Mouse (Mus musculus): ENCODE measurements around the gene Plekhj1. TPM values are rescaled to one million over a fixed set of nuclear protein-coding genes. Genes with fewer than 3 reads are reported as not detected.
A peak's percentile ranks its signal among the peaks of the same experiment; 100 is the strongest.

Plekhj1 gene
- total and polyA plus RNA-seq, 2 experiments: 16.0 to 42.2 TPM

DNA sequence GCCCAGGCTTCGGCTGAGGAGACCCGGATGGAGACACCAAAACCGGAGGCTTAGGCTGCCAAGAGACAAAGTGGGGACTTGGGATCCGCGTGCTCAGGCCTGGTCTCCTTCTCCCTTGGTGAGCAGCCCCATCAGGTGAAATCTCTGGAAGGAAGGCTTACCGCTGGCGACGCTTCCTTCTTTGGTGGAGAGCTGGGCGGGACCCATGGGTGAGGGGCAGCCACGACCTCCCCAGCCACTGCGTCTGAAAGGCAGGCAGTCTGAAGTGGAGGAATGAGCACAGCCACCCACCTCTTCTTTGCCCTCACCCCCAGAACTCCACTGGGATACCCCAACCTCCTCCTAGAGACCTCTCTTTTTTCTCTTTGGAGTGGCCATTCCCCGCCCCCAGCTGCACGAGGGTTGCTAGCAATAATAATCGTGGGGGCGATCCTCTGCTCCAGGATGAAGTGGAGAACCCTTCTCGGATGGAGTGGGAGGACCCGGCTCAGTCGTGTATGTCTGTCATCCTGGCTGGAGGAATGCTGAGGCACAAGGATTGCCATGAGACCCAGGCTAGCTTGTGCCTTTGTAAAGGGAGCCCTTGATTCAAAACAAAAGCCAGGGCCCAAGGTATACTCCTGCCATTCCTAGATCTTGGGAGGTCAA lies 10.7 kb upstream of the Plekhj1 start:
- no peak overlapping the region for H3K9ac ChIP-seq (ENCODE audit: low read depth, low read length)
- no peaks in the 10 kb centered on the region for H3K36me3 ChIP-seq (ENCODE audit: control insufficient read depth, insufficient read depth, low read length)
- no peak for DNase-seq (ENCODE audit: extremely low read depth, low read depth, low spot score)
- TF ChIP-seq POLR2A (IDR thresholded peaks at IDR 0.05; ENCODE audit: extremely low read depth, insufficient read depth, low read length) (no peak), CTCF (IDR thresholded peaks at IDR 0.05; ENCODE audit: low read depth, low read length) (no peak)
- no peaks in the 10 kb centered on the region for H3K79me2 ChIP-seq (ENCODE audit: control insufficient read depth, insufficient read depth, low read length)
- H3K27ac ChIP-seq (replicated peaks; ENCODE audit: insufficient read depth, low read depth, low read length): no peak overlapping the region
- no peaks in the 10 kb centered on the region; the same call in 1 of the 2 replicates for H3K27me3 ChIP-seq (ENCODE audit: control insufficient read depth, insufficient read depth, low read length)
- no peak overlapping the region for H3K4me3 ChIP-seq (ENCODE audit: insufficient read depth, low read depth, low read length)
- H3K4me1 ChIP-seq (ENCODE audit: control insufficient read depth, insufficient read depth, low read length): peaks cover 5% of the 10 kb centered on the region
- WGBS: 33% methylated on average over 18 of the region's 18 CpGs

DNA sequence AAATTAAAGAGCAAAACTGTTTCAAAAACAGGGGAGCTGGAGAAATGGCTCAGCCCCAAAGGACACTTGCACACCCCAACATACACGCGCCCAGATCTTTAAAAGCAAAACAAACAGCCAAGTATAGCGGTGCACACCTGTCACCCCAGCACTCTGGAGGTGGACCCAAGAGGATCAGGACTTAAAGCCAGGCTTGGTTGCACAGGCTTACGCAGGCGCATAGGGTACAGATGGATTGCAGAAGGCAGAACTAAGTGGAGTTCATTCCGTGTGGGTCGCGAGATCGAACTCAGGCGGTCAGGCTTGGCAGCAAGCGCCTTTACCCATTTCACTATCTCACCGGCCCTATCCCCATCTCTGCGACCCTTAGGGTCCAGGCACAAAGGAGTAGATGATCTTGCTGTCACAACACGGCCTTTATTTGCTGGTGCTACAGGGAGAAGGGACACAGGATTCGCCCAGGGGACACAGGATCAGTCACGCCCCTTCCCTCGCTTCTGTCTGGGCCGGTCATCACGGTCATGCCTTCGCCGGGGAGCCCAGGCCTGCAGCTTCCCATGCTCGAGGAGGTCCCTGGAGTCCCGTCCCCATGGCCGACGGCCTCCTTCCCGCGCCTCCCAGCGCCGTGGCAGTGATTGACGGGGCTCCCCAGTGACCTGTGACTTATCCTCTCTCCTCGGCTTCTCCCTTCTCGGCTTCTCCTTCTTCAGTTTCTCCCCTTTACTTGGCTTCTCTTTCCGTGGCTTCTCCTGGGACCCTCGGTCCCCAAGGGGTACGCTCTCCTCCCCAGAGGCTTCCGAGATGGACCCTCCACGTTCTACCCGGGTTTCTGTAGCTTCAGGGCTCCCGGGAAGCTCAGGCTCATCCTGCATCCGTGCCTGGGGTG lies 9.9 kb upstream of the Plekhj1 start:
- Histone ChIP-seq H3K27ac (replicated peaks; ENCODE audit: insufficient read depth, low read depth, low read length) (no peak overlapping the region), H3K4me3 (ENCODE audit: insufficient read depth, low read depth, low read length) (no peak overlapping the region), H3K36me3 (ENCODE audit: control insufficient read depth, insufficient read depth, low read length) (no peaks in the 10 kb centered on the region; the same call in 1 of the 2 replicates), H3K79me2 (ENCODE audit: control insufficient read depth, insufficient read depth, low read length) (no peaks in the 10 kb centered on the region), H3K4me1 (ENCODE audit: control insufficient read depth, insufficient read depth, low read length) (peaks cover 5% of the 10 kb centered on the region), H3K27me3 (ENCODE audit: control insufficient read depth, insufficient read depth, low read length) (no peaks in the 10 kb centered on the region; the same call in 1 of the 2 replicates), H3K9ac (ENCODE audit: low read depth, low read length) (no peak overlapping the region)
- no peak for DNase-seq (ENCODE audit: extremely low read depth, low read depth, low spot score)
- TF ChIP-seq CTCF (IDR thresholded peaks at IDR 0.05; ENCODE audit: low read depth, low read length) (no peak), POLR2A (IDR thresholded peaks at IDR 0.05; ENCODE audit: extremely low read depth, insufficient read depth, low read length) (no peak)
- 28% methylated on average over 40 of the region's 40 CpGs for WGBS

DNA sequence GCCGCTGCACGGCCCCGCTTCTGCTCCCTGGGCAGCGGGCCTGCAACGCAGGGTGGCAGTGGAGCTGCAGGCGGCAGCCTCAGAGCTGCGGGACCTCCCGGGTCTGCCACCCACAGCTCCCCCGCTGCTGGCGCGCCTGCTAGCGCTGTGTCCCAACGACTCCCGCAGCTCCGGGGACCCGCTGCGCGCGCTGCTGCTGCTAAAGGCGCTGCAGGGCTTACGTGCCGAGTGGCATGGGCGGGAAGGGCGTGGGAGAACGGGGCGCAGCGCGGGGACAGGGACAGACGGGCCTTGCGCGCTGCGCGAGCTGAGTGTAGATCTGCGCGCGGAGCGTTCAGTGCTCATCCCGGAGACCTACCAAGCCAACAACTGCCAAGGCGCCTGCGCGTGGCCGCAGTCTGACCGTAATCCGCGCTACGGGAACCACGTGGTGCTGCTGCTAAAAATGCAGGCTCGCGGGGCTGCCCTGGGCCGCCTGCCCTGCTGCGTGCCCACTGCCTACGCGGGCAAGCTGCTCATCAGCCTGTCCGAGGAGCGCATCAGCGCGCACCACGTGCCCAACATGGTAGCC lies 8.7 kb upstream of the Plekhj1 start:
- TF ChIP-seq POLR2A (IDR thresholded peaks at IDR 0.05; ENCODE audit: extremely low read depth, insufficient read depth, low read length) (no peak), CTCF (IDR thresholded peaks at IDR 0.05; ENCODE audit: low read depth, low read length) (no peak)
- Histone ChIP-seq H3K4me3 (ENCODE audit: insufficient read depth, low read depth, low read length) (peak overlapping the region; percentile 50), H3K27me3 (ENCODE audit: control insufficient read depth, insufficient read depth, low read length) (no peaks in the 10 kb centered on the region; the same call in 1 of the 2 replicates), H3K4me1 (ENCODE audit: control insufficient read depth, insufficient read depth, low read length) (peaks cover 5% of the 10 kb centered on the region), H3K9ac (ENCODE audit: low read depth, low read length) (peak overlapping the region; percentile 81), H3K36me3 (ENCODE audit: control insufficient read depth, insufficient read depth, low read length) (peaks cover 2% of the 10 kb centered on the region; the same call in 1 of the 2 replicates), H3K27ac (replicated peaks; ENCODE audit: insufficient read depth, low read depth, low read length) (no peak overlapping the region), H3K79me2 (ENCODE audit: control insufficient read depth, insufficient read depth, low read length) (no peaks in the 10 kb centered on the region)
- 8% methylated on average over 58 of the region's 58 CpGs for WGBS
- peak; percentile 57 for DNase-seq (ENCODE audit: extremely low read depth, low read depth, low spot score)

DNA sequence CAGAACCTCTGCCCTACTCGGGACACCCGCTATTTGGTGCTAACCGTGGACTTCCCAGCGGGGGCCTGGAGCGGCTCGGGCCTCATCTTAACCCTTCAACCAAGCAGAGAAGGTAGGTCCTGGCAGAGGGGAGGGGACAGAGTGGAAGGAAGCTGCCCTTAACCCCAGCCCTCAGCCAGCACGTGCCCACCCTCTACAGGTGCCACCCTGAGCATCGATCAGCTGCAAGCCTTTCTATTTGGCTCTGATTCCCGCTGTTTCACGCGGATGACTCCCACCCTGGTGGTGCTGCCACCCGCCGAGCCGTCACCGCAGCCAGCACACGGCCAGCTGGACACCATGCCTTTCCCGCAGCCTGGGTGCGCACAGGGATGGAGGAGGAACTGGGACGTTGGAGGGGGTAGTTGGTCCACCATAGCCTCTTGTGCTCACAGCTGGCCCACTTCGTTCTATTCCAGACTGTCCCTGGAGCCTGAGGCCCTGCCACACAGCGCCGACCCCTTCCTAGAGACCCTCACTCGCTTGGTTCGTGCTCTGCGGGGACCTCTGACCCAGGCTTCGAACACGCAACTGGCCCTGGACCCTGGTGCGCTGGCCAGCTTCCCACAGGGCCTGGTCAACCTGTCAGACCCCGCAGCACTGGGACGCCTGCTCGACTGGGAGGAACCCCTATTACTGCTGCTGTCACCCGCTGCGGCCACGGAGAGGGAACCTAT lies 8.1 kb upstream of the Plekhj1 start:
- H3K79me2 ChIP-seq (ENCODE audit: control insufficient read depth, insufficient read depth, low read length): no peaks in the 10 kb centered on the region
- no peak for DNase-seq (ENCODE audit: extremely low read depth, low read depth, low spot score)
- TF ChIP-seq CTCF (IDR thresholded peaks at IDR 0.05; ENCODE audit: low read depth, low read length): no peak
- no peak for TF ChIP-seq POLR2A (IDR thresholded peaks at IDR 0.05; ENCODE audit: extremely low read depth, insufficient read depth, low read length)
- no peaks in the 10 kb centered on the region; the same call in 1 of the 2 replicates for H3K27me3 ChIP-seq (ENCODE audit: control insufficient read depth, insufficient read depth, low read length)
- H3K9ac ChIP-seq (ENCODE audit: low read depth, low read length): no peak overlapping the region; the same call in 1 of the 2 replicates
- H3K4me1 ChIP-seq (ENCODE audit: control insufficient read depth, insufficient read depth, low read length): peaks cover 5% of the 10 kb centered on the region
- peak overlapping the region; percentile 50; the same call in 1 of the 2 replicates for H3K4me3 ChIP-seq (ENCODE audit: insufficient read depth, low read depth, low read length)
- H3K36me3 ChIP-seq (ENCODE audit: control insufficient read depth, insufficient read depth, low read length): peaks cover 2% of the 10 kb centered on the region; the same call in 1 of the 2 replicates
- 59% methylated on average over 34 of the region's 34 CpGs for WGBS
- no peak overlapping the region for H3K27ac ChIP-seq (replicated peaks; ENCODE audit: insufficient read depth, low read depth, low read length)

DNA sequence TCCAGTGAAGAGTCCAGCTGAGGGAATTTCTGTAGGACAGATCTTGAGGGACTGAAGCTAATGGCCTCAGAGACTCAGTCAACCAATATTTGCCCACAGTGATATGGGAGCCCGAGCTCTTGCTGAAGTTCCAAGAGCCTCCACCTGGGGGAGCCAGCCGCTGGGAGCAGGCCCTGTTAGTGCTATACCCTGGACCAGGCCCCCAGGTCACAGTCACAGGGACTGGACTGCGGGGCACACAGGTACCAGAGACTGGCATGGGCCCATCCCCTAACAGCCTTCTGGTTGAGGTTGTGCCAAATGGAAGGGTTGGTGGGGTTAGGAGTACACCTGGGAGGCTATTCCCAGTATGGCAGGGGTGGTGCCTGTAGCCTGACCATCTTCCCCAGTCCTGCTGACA lies 7.5 kb upstream of the Plekhj1 start:
- WGBS: 11% methylated on average over 3 of the region's 3 CpGs
- H3K27ac ChIP-seq (replicated peaks; ENCODE audit: insufficient read depth, low read depth, low read length): no peak overlapping the region
- H3K79me2 ChIP-seq (ENCODE audit: control insufficient read depth, insufficient read depth, low read length): no peaks in the 10 kb centered on the region
- peaks cover 5% of the 10 kb centered on the region for H3K4me1 ChIP-seq (ENCODE audit: control insufficient read depth, insufficient read depth, low read length)
- peak; percentile 33 for DNase-seq (ENCODE audit: extremely low read depth, low read depth, low spot score)
- no peak overlapping the region for H3K9ac ChIP-seq (ENCODE audit: low read depth, low read length)
- H3K36me3 ChIP-seq (ENCODE audit: control insufficient read depth, insufficient read depth, low read length): peaks cover 2% of the 10 kb centered on the region; the same call in 1 of the 2 replicates
- H3K27me3 ChIP-seq (ENCODE audit: control insufficient read depth, insufficient read depth, low read length): no peaks in the 10 kb centered on the region; the same call in 1 of the 2 replicates
- no peak overlapping the region for H3K4me3 ChIP-seq (ENCODE audit: insufficient read depth, low read depth, low read length)
- peak; percentile 79 for TF ChIP-seq CTCF (IDR thresholded peaks at IDR 0.05; ENCODE audit: low read depth, low read length)
- TF ChIP-seq POLR2A (IDR thresholded peaks at IDR 0.05; ENCODE audit: extremely low read depth, insufficient read depth, low read length): no peak
